Mouse (Mus musculus) spleen, postnatal 10 days (tissue): Measurements from ENCODE around the gene Nkx2-9.

Source experiments
- DNase-seq, 2 experiments: peaks; one replicate each; pipeline ENCODE4 v3.0.0; 2021 to 2022; ENCODE audit warnings: low spot score in 2 of 2

Nkx2-9 gene

GRCm38 (mm10) chr12:56612761-56613437, at the start of gene Nkx2-9:
Nkx2-9 (minus strand) TSS chr12:56613284.
- DNase-seq, result no peak

- peak in 1 of 2 experiments; percentile 16 for DNase-seq
Measured at GRCm38 (mm10) chr12:56637181-56637566, 24.1 kb upstream of the Nkx2-9 start.

DNA sequence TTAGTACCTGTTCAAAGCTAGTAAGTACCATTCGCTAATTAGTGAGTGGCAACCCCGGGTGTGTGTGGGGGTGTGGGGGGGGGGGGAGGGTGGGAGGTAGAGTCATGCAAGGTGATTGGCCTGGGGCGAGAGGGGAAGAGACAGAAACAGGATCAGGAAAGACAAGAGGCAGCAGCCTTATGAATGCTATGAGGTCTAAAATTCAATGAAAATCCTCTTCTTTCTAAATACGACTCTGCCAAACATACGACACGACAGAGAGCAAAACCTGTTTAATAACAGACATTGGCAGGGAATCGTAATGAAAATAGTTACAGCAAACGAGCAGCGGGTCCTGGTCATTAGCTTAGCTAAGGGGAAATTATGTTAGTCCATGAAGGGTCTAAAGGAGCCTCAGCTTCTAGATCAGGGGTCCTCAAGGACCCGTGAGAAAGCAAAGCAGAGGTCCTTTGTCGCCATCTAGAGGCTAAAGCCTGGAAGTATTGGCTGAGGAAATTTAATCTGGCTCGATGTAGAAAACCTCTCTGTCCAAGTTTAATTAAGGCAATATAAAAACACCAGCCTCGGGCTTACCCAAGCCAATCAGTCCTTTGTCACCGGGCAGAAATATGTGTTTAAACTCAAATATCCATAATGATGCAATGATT, 23.6 kb upstream of the Nkx2-9 start:
- DNase-seq, result no peak

DNA sequence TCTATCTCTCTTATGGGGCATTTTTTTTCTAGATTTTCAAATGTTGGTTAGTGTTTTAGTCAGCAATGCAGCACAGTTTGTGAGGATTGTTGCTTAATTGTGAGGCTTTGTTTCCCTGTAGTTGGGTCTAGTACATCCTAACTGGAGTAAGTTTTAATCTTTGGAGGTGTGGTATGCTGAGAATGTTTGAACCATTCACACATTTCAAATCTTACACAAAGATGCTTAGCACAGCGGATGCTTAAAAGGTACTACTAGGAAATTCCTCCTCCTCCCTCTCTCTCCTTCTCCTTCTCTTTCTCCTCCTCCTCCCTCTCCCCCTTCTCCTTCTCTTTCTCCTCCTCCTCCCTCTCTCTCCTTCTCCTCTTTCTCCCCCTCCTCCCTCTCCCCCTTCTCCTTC, 3.0 kb upstream of the Nkx2-9 start:
- DNase-seq, result no peak

GRCm38 (mm10) chr12:56615391-56615790, 2.3 kb upstream of the Nkx2-9 start:
- DNase-seq, result no peak

- DNase-seq, result no peak
Measured at GRCm38 (mm10) chr12:56614513-56614912, 1.4 kb upstream of the Nkx2-9 start.

- no peak for DNase-seq
Measured at GRCm38 (mm10) chr12:56613916-56614510, 929 bp upstream of the Nkx2-9 start.

DNA sequence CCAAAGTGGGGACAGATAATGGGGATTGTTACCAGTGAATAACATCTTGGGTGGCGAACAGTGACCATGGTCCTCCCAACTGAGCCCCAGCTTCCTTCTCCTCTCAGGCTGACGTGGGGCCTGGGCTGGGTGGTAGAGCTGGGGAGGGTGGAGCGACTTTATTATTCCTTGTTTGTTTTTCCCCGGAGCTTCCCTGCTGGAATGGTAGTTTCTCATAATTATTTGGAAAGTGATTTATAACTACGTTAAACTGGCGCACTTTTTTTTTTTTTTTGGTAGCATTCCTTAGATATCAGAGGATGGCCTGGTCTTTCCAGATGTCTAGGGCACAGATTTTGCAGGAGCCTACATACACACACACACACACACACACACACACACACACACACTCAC, 350 bp upstream of the Nkx2-9 start:
- DNase-seq, result no peak

- DNase-seq, result no peak
Measured at GRCm38 (mm10) chr12:56612349-56612735, 742 bp downstream of the Nkx2-9 start.

GRCm38 (mm10) chr12:56611504-56612348, 1.4 kb downstream of the Nkx2-9 start:
- DNase-seq, result no peak

DNA sequence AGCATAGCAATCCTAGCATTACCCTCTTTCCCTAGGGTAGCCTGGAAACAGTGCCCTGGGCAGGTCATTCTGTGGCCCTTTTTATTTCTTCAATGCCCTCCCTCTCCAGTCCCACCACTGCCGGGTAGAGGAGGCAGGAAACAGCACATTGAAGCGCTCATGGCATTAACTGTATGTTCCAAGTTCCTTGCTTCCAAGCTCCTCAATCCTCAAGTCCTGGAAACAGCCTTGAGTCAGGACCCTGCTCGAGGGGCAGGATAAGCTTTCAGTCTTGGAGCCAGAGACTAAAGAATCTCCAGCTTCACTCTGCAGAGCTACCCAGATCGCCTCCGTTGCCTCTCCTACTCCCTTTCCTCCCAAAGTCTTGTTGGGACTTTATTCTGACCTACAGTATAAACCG, 2.2 kb downstream of the Nkx2-9 start:
- no peak for DNase-seq

- DNase-seq, result no peak
Measured at GRCm38 (mm10) chr12:56591722-56592121, 21.4 kb downstream of the Nkx2-9 start.

DNA sequence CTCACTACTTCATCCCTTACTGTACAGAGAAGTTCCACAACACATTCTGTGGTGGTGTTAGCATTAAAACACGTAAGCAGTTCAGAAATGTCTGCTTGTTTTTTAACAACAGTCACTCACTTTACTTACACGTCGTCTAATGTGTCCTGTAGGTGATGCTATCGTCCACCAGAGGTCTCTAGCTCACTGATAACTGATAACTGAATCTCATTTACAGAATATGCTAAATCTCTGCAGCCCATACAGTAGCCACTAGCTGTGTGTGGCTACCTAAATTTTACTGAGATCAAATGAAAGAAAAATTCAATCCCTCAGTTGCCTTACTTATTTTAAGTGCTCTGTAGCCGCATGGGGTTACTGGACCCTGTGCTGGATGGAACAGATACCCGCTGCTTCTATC, 25.3 kb downstream of the Nkx2-9 start:
- DNase-seq, result no peak
